Mouse (Mus musculus): ENCODE measurements around the gene Flad1. TPM values are rescaled to one million over a fixed set of nuclear protein-coding genes. Genes with fewer than 3 reads are reported as not detected.

The Flad1 gene
- polyA plus RNA-seq, 1 experiment from 2014 or later = 34.9 TPM

DNA sequence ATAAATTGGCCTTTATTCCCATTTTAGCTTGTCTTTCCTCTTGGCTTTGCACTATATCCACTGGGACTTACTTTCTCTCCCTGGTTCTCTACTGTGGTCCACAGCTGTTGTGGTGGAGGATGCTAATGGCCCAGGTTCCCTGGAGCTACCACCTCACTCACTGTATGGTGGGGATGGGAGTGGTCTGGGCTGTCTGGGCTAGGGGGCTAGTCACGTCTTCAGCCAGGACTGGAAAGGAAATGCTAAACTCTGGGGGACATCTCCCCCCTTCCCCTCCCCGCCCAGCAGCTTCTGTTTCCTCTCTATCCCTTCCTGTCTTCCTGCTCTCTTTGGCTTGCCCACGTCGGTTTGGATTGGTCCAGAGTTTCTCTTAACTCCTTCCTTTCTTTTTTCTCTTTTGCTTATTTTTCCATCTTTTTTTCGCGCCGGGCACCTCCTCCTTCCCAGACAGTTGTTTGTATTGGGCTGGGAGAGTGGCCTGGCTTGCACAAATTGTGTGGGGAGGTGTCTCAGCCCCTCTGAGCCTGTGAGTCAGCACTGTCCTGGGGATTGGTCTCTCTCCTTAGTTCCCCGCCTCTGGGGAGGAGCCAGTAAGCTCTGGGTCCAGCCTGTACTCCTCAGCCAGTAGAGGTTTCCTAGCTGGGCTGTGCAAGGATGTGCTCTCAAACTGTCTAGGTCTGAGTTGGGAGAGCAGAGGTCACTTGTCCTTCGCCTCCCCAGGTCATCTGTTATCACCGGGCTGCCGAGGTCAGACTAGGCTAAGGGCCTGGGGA, 9.5 kb upstream of the Flad1 start:
- Histone ChIP-seq H3K4me1 (ENCODE audit: control insufficient read depth, insufficient read depth, low read length) (peaks cover 20% of the 10 kb centered on the region), H3K4me3 (ENCODE audit: low read depth, low read length) (peak overlapping the region; percentile 25), H3K9me3 (replicated peaks; ENCODE audit: control insufficient read depth, low read length) (no peaks in the 10 kb centered on the region), H3K36me3 (ENCODE audit: control insufficient read depth, insufficient read depth, low read length) (peaks cover 9% of the 10 kb centered on the region; the same call in 1 of the 2 replicates), H3K27me3 (replicated peaks; ENCODE audit: control insufficient read depth, insufficient read depth, low read length) (no peaks in the 10 kb centered on the region), H3K4me2 (ENCODE audit: low read length) (peak overlapping the region; percentile 42), H3K9ac (ENCODE audit: low read length) (peak overlapping the region; percentile 66; the same call in 1 of the 2 replicates), H3K27ac (ENCODE audit: low read depth, low read length) (no peak overlapping the region)
- DNase-seq (ENCODE audit: low spot score) (peak; percentile 58), ATAC-seq (no peak; the same call in 1 of the 2 replicates)
- WGBS = 4% methylated on average over 11 of the region's 11 CpGs

DNA sequence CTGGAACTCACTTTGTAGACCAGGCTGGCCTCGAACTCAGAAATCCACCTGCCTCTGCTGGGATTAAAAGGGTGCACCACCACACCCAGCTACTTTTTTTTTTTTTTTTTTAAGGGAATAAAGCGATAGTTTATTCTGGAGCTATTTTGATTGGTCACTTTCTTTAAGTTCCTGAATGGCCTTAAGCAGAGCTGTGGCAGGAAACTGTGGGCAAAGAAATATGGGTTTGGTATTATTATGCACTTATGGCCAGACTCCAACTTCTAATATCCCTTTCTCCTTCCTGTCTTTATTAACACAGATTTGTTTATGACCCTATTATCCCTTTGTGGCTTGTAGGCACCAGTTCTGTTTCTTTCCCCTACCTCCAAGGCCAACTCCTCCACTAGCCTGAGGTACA, 8.8 kb upstream of the Flad1 start:
- Histone ChIP-seq H3K4me2 (ENCODE audit: low read length) (no peak overlapping the region), H3K4me3 (ENCODE audit: low read depth, low read length) (no peak overlapping the region), H3K36me3 (ENCODE audit: control insufficient read depth, insufficient read depth, low read length) (peaks cover 13% of the 10 kb centered on the region; the same call in 1 of the 2 replicates), H3K4me1 (ENCODE audit: control insufficient read depth, insufficient read depth, low read length) (peaks cover 20% of the 10 kb centered on the region), H3K27me3 (replicated peaks; ENCODE audit: control insufficient read depth, insufficient read depth, low read length) (no peaks in the 10 kb centered on the region), H3K9me3 (replicated peaks; ENCODE audit: control insufficient read depth, low read length) (no peaks in the 10 kb centered on the region), H3K9ac (ENCODE audit: low read length) (no peak overlapping the region), H3K27ac (ENCODE audit: low read depth, low read length) (no peak overlapping the region)
- DNase-seq (ENCODE audit: low spot score) (no peak), ATAC-seq (no peak)
- WGBS = 86% methylated on average over 2 of the region's 2 CpGs

DNA sequence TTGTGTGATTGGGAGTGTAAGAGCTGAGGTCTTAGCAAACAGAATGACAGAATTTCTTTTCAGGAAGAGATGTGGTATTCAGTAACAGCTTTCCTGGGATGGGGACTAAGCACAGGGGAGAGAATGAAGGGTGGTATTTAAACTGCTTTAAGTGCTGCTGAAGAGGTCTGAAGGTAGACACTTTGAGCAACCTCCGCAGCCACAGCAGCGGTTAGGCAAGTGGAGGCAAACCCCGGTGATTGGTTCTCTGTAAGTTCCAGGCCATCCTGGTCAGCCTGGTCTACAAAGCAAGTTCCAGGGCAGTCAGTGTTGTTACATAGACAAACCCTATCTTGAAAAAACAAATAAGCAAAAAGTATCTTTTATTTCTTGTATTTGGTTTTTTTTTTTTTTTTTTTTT, 8.3 kb upstream of the Flad1 start:
- 39% methylated on average over 3 of the region's 3 CpGs for WGBS
- H3K27ac ChIP-seq (ENCODE audit: low read depth, low read length) = 0 out of 2 replicates have a peak overlapping the region, but pooled peaks have one; percentile 33
- peak overlapping the region; percentile 66; the same call in 1 of the 2 replicates for H3K9ac ChIP-seq (ENCODE audit: low read length)

DNA sequence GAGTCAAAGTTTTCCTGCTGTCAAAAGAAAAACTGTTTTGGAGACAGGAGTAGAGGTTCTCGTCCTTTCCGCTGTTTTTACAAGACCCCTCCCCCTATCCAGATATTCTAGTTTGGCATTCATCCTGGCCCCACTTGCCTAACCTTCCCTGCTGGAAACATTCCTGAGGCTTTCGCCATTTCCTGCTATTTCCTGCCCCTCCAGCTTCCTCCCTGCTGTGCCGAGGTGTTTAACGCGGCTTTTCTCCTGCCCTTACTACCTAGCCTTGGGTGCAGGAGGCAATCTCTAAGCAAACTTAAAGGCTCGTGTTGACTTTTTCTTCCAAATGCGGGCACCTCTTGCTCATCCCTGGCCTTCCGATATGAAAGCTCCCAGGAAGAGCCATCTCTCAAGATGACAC, 7.9 kb upstream of the Flad1 start:
- H3K4me2 ChIP-seq (ENCODE audit: low read length) = peak overlapping the region; percentile 81
- H3K27ac ChIP-seq (ENCODE audit: low read depth, low read length) = 0 out of 2 replicates have a peak overlapping the region, but pooled peaks have one; percentile 33
- DNase-seq (ENCODE audit: low spot score) (peak; percentile 39), ATAC-seq (no peak)
- H3K9me3 ChIP-seq (replicated peaks; ENCODE audit: control insufficient read depth, low read length) = no peaks in the 10 kb centered on the region
- 4% methylated on average over 9 of the region's 9 CpGs for WGBS
- peaks cover 20% of the 10 kb centered on the region for H3K4me1 ChIP-seq (ENCODE audit: control insufficient read depth, insufficient read depth, low read length)
- H3K36me3 ChIP-seq (ENCODE audit: control insufficient read depth, insufficient read depth, low read length) = peaks cover 15% of the 10 kb centered on the region
- no peaks in the 10 kb centered on the region for H3K27me3 ChIP-seq (replicated peaks; ENCODE audit: control insufficient read depth, insufficient read depth, low read length)
- peak overlapping the region; percentile 66 for H3K9ac ChIP-seq (ENCODE audit: low read length)
- peak overlapping the region; percentile 48 for H3K4me3 ChIP-seq (ENCODE audit: low read depth, low read length)

More for the DNA sequence above, 8.3 kb upstream of the Flad1 start:
- Histone ChIP-seq H3K4me2 (ENCODE audit: low read length) (peak overlapping the region; percentile 81), H3K9me3 (replicated peaks; ENCODE audit: control insufficient read depth, low read length) (no peaks in the 10 kb centered on the region), H3K36me3 (ENCODE audit: control insufficient read depth, insufficient read depth, low read length) (peaks cover 12% of the 10 kb centered on the region), H3K4me3 (ENCODE audit: low read depth, low read length) (peak overlapping the region; percentile 48), H3K27me3 (replicated peaks; ENCODE audit: control insufficient read depth, insufficient read depth, low read length) (no peaks in the 10 kb centered on the region), H3K4me1 (ENCODE audit: control insufficient read depth, insufficient read depth, low read length) (peaks cover 20% of the 10 kb centered on the region)
- DNase-seq (ENCODE audit: low spot score) = no peak
- ATAC-seq = no peak

DNA sequence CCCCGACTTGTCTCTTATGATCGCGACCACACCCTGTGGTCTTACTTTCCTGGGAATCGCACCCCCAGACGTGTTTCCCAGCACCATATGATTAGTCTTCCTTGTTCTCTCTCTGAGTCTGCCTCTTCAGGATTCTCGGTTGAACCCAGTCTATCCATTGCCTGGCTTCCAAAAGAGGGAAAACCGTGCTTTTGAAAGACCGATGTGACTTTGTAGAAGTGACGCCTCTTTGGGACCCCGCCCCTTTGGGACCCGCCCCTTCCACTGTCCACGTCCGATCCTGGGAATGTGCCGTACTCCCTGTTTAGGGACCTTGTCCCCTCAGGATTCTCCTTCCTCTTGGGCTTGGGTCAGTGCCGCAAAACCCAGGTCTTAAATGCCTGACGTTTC, 7.2 kb upstream of the Flad1 start:
- peak overlapping the region; percentile 67 for H3K27ac ChIP-seq (ENCODE audit: low read depth, low read length)
- peaks cover 20% of the 10 kb centered on the region for H3K4me1 ChIP-seq (ENCODE audit: control insufficient read depth, insufficient read depth, low read length)
- peak overlapping the region; percentile 48 for H3K4me3 ChIP-seq (ENCODE audit: low read depth, low read length)
- ATAC-seq (peak; percentile 13), DNase-seq (ENCODE audit: low spot score) (no peak)
- peak overlapping the region; percentile 81 for H3K4me2 ChIP-seq (ENCODE audit: low read length)
- WGBS = under 1% methylated on average over 16 of the region's 16 CpGs
- H3K27me3 ChIP-seq (replicated peaks; ENCODE audit: control insufficient read depth, insufficient read depth, low read length) = no peaks in the 10 kb centered on the region
- H3K36me3 ChIP-seq (ENCODE audit: control insufficient read depth, insufficient read depth, low read length) = peaks cover 21% of the 10 kb centered on the region
- no peaks in the 10 kb centered on the region for H3K9me3 ChIP-seq (replicated peaks; ENCODE audit: control insufficient read depth, low read length)
- peak overlapping the region; percentile 66 for H3K9ac ChIP-seq (ENCODE audit: low read length)

DNA sequence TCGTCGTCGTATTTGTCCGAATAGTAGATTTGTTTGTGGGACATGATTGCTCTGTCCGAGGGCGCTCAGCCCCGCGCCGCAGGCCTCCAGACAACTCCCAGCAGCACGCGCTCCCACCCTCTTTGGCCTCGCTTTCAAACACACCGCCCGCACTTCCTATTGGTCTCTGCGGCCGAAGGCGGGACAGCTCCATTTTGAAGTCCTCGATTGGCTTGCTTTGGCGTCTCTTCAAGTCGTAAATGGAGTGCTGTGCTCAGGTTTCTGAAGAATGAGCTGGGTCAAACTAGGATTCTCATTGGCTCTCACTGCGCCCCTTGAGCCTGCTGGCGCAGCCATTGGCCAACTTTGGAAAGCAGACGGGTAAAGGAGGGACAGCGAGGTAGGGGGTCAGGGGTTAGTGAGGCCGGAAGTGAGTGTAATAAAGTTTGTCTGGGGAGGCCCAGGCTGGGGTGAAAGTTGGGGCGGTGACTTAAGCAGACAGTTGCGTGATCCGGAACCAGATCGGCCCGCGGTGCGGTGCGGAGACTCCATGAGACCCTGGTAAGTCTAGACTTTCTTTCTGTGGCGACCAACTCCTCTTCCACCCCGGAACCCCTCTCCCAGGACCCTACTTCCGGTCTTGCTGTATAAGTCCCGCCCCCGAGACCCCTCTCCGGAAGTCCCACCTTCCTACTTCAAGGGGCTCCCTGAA, 6.6 kb upstream of the Flad1 start, which contains the start of the genes Cks1b and Shc1:
Cks1b (minus strand) TSS at position 214 of the 691 bp plus-strand sequence.
Shc1 (plus strand) TSS at position 274 of the 691 bp plus-strand sequence.
- H3K4me1 ChIP-seq (ENCODE audit: control insufficient read depth, insufficient read depth, low read length) = peaks cover 20% of the 10 kb centered on the region
- WGBS = under 1% methylated on average over 39 of the region's 39 CpGs

DNA sequence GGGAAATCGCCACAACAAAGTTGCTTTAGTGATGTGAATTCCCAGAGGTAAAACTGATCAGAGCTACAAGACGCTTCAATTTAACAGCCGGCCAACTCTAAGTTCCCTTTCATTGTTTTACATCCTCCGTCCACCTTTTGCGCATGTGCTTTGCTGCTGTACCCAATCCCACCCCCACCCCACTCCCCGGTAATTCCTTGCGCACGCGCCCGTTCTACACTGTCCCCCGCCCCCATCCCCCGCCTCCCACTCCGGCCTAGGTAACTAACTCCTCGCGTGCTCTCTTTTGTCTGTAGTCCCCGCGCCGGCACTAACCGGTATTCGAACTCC, 6.1 kb upstream of the Flad1 start:
- Histone ChIP-seq H3K27ac (ENCODE audit: low read depth, low read length) (peak overlapping the region; percentile 46), H3K9me3 (replicated peaks; ENCODE audit: control insufficient read depth, low read length) (no peaks in the 10 kb centered on the region), H3K27me3 (replicated peaks; ENCODE audit: control insufficient read depth, insufficient read depth, low read length) (no peaks in the 10 kb centered on the region), H3K4me2 (ENCODE audit: low read length) (peak overlapping the region; percentile 81), H3K36me3 (ENCODE audit: control insufficient read depth, insufficient read depth, low read length) (peaks cover 23% of the 10 kb centered on the region), H3K4me3 (ENCODE audit: low read depth, low read length) (peak overlapping the region; percentile 48), H3K4me1 (ENCODE audit: control insufficient read depth, insufficient read depth, low read length) (peaks cover 20% of the 10 kb centered on the region), H3K9ac (ENCODE audit: low read length) (peak overlapping the region; percentile 64)
- peak; percentile 91 for DNase-seq (ENCODE audit: low spot score)
- ATAC-seq = peak; percentile 66
- WGBS = 0% methylated on average over 20 of the region's 20 CpGs

More for the DNA sequence above, 6.6 kb upstream of the Flad1 start, which contains the start of the genes Cks1b and Shc1:
- Histone ChIP-seq H3K4me3 (ENCODE audit: low read depth, low read length) (peak within 1 kb of the TSS; percentile 48), H3K27ac (ENCODE audit: low read depth, low read length) (peak within 1 kb of the TSS; percentile 67), H3K27me3 (replicated peaks; ENCODE audit: control insufficient read depth, insufficient read depth, low read length) (no peaks in the 10 kb centered on the region), H3K36me3 (ENCODE audit: control insufficient read depth, insufficient read depth, low read length) (peaks cover 23% of the 10 kb centered on the region), H3K4me2 (ENCODE audit: low read length) (peak within 1 kb of the TSS; percentile 81), H3K9me3 (replicated peaks; ENCODE audit: control insufficient read depth, low read length) (no peaks in the 10 kb centered on the region), H3K9ac (ENCODE audit: low read length) (peak within 1 kb of the TSS; percentile 66)
- ATAC-seq (peak; percentile 95), DNase-seq (ENCODE audit: low spot score) (peak; percentile 100)

DNA sequence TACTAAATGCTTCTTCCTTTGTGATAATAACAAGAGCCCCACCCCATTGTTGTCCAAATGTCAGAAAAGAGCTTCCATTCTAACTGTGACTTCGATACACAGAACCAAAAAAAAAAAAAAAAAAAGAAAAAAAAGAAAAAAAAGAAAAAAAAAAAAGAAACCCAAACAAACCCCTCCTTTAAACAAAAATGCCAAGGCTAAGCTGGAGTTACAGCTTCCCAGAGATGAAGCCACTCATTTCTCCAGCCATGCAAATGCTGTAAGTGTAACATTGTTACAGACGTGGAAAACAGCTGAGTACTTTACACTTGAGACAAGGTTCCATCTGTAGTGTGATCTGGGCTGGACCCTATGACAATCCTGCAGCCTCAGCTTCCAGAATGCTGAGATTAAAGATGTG, 5.5 kb upstream of the Flad1 start:
- Histone ChIP-seq H3K4me1 (ENCODE audit: control insufficient read depth, insufficient read depth, low read length) (peaks cover 20% of the 10 kb centered on the region), H3K4me3 (ENCODE audit: low read depth, low read length) (peak overlapping the region; percentile 48), H3K9ac (ENCODE audit: low read length) (peak overlapping the region; percentile 64), H3K27me3 (replicated peaks; ENCODE audit: control insufficient read depth, insufficient read depth, low read length) (no peaks in the 10 kb centered on the region), H3K36me3 (ENCODE audit: control insufficient read depth, insufficient read depth, low read length) (peaks cover 23% of the 10 kb centered on the region), H3K27ac (ENCODE audit: low read depth, low read length) (no peak overlapping the region), H3K4me2 (ENCODE audit: low read length) (peak overlapping the region; percentile 81), H3K9me3 (replicated peaks; ENCODE audit: control insufficient read depth, low read length) (no peaks in the 10 kb centered on the region)
- ATAC-seq (no peak), DNase-seq (ENCODE audit: low spot score) (no peak)
- 30% methylated on average over 2 of the region's 2 CpGs for WGBS

Measured in forebrain, embryonic 14.5 days (tissue).